Comparison of ENCODE assay signal across 28 mouse cellular contexts in genomic region chr2:45128696-45129095, GRCm38 (mm10).
"Had no signal": no experiment of that assay in that cellular context is flagged by ENCODE, and none has a peak within 500 bp of the region (broad histone marks: within the 10 kb centered on the region; RNA-seq: fewer than 3 reads in every experiment).

No protein-coding gene starts in this region.

- H3K36me3 ChIP-seq: embryonic facial prominence, embryonic 10.5 days; embryonic facial prominence, embryonic 12.5 days; embryonic facial prominence, embryonic 13.5 days; embryonic facial prominence, embryonic 15.5 days; forebrain, embryonic 10.5 days; forebrain, embryonic 12.5 days; forebrain, embryonic 15.5 days had no signal

- H3K27ac ChIP-seq: embryonic facial prominence, embryonic 10.5 days; embryonic facial prominence, embryonic 12.5 days; embryonic facial prominence, embryonic 13.5 days; embryonic facial prominence, embryonic 15.5 days; forebrain, embryonic 10.5 days; forebrain, embryonic 12.5 days; forebrain, embryonic 13.5 days; forebrain, embryonic 15.5 days; gastrocnemius, adult 2 months; heart, adult 2 months had no signal

- DNase-seq: cerebellum, adult 2 months; cerebellum, adult 8-10 months; cerebellum, adult 9-10 months; cerebellum, adult 9-11 months; cerebellum, postnatal 10 days; cerebellum, postnatal 14 days; cerebellum, postnatal 25 days; cerebellum, postnatal 36 days; embryo, embryonic 11 days; forebrain, postnatal 0 days; gastrocnemius, adult 2 months; gastrocnemius, postnatal 10 days; gastrocnemius, postnatal 14 days; gastrocnemius, postnatal 25 days; gastrocnemius, postnatal 36 days; heart, adult 18-20 months; heart, adult 2 months had no signal

- H3K9ac ChIP-seq: embryonic facial prominence, embryonic 12.5 days; embryonic facial prominence, embryonic 13.5 days; embryonic facial prominence, embryonic 15.5 days; forebrain, embryonic 12.5 days; forebrain, embryonic 13.5 days; forebrain, embryonic 15.5 days; forebrain, postnatal 0 days had no signal

- H3K9me3 ChIP-seq: embryonic facial prominence, embryonic 10.5 days; embryonic facial prominence, embryonic 12.5 days; embryonic facial prominence, embryonic 13.5 days; embryonic facial prominence, embryonic 15.5 days; forebrain, embryonic 10.5 days; forebrain, embryonic 12.5 days; forebrain, embryonic 13.5 days; forebrain, embryonic 15.5 days had no signal

- H3K4me2 ChIP-seq: embryonic facial prominence, embryonic 12.5 days; embryonic facial prominence, embryonic 13.5 days; embryonic facial prominence, embryonic 15.5 days; forebrain, embryonic 12.5 days; forebrain, embryonic 13.5 days; forebrain, embryonic 15.5 days had no signal

- ATAC-seq: forebrain, embryonic 13.5 days; forebrain, embryonic 14.5 days; forebrain, embryonic 15.5 days; forebrain, embryonic 16.5 days; forebrain, postnatal 0 days had no signal

- H3K4me1 ChIP-seq: embryonic facial prominence, embryonic 10.5 days; embryonic facial prominence, embryonic 12.5 days; embryonic facial prominence, embryonic 13.5 days; embryonic facial prominence, embryonic 15.5 days; forebrain, embryonic 12.5 days; forebrain, embryonic 13.5 days; forebrain, embryonic 15.5 days had no signal

- H3K4me3 ChIP-seq: embryonic facial prominence, embryonic 10.5 days; embryonic facial prominence, embryonic 12.5 days; embryonic facial prominence, embryonic 13.5 days; embryonic facial prominence, embryonic 15.5 days; erythroblast, embryonic 14.5 days; forebrain, embryonic 10.5 days; forebrain, embryonic 12.5 days; forebrain, embryonic 13.5 days; forebrain, embryonic 15.5 days; gastrocnemius, adult 2 months; heart, adult 2 months had no signal

- H3K27me3 ChIP-seq: embryonic facial prominence, embryonic 12.5 days; embryonic facial prominence, embryonic 13.5 days; embryonic facial prominence, embryonic 15.5 days; forebrain, embryonic 12.5 days; forebrain, embryonic 13.5 days; forebrain, embryonic 15.5 days had no signal
